Mouse (Mus musculus) erythroblast, embryonic 14.5 days (primary cell): ENCODE measurements around the gene Hist1h2bk.

Source experiments
- GATA1 ChIP-seq: IDR thresholded peaks from 2 replicates; pipeline ENCODE4 v1.6.1; 2012; ENCODE audit warnings: low read length, inconsistent platforms, mixed read lengths
- TAL1 ChIP-seq: IDR thresholded peaks from 3 replicates; pipeline ENCODE4 v1.6.1; 2012; ENCODE audit warnings: low read length, inconsistent platforms, mixed read lengths

- TF ChIP-seq TAL1 (no peak), GATA1 (no peak)
Observed at GRCm38 (mm10) chr13:21996101-21996839, 39.4 kb upstream of the Hist1h2bk start.
